Mouse (Mus musculus): ENCODE measurements around the gene Sgf29. TPM values are rescaled to one million over a fixed set of nuclear protein-coding genes. Genes with fewer than 3 reads are reported as not detected.

Sgf29 gene
- polyA plus RNA-seq, 1 experiment from 2014 or later, result 65.6 TPM

DNA sequence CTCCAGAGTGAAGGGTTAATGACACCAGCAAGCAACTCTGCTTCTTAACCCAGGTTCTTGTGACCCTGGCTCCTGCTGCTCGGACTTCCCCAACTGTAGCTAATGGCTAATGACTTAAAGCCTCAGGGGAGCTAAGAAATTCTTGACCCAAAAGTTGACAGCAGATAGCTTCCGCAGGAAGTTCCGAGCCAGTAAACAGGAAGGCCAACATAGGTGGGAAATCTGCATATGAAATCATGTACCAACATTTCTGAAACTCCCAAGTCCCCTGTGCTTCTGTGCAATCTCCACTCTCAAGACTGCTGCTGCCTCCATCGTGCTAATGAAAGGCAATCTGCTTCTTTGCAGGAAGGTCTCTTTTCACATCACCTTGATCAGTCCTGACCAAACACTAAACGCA lies 3.4 kb upstream of the Sgf29 start:
- H3K4me3 ChIP-seq, result no peak overlapping the region
- H3K27me3 ChIP-seq (replicated peaks; ENCODE audit: low read depth, poor library complexity, severe bottlenecking), result no peaks in the 10 kb centered on the region
- 50% methylated on average over 5 of the region's 5 CpGs for WGBS
- H3K36me3 ChIP-seq (replicated peaks), result no peaks in the 10 kb centered on the region
- H3K4me1 ChIP-seq, result peaks cover 24% of the 10 kb centered on the region
- no peak for DNase-seq (ENCODE audit: low spot score)
- no peak overlapping the region for H3K27ac ChIP-seq (replicated peaks)
- no peaks in the 10 kb centered on the region for H3K9me3 ChIP-seq

DNA sequence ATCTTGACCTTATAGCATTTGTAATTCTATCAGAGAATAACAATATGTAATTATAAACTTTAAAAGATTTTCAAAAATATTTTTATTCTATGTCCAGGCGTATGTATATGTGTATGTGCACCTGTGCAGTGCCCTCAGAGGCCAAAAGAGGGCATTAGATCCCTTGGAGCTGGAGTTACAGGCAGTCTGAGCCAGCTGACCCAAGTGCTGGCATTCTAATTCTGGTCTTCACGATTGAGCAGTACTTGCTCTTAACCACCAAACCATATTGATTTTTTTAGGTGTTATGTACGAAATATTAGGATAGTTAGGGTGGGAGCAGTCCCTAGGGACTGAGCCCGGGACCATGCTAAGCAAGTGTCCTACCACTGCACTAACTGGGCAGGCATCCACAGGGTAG lies 623 bp upstream of the Sgf29 start:
- peaks cover 24% of the 10 kb centered on the region for H3K4me1 ChIP-seq
- 84% methylated on average over 4 of the region's 4 CpGs for WGBS
- peak overlapping the region; percentile 65 for H3K4me3 ChIP-seq
- no peak overlapping the region for H3K27ac ChIP-seq (replicated peaks)
- H3K36me3 ChIP-seq (replicated peaks), result no peaks in the 10 kb centered on the region
- H3K9me3 ChIP-seq, result no peaks in the 10 kb centered on the region
- no peak for DNase-seq (ENCODE audit: low spot score)
- H3K27me3 ChIP-seq (replicated peaks; ENCODE audit: low read depth, poor library complexity, severe bottlenecking), result no peaks in the 10 kb centered on the region

DNA sequence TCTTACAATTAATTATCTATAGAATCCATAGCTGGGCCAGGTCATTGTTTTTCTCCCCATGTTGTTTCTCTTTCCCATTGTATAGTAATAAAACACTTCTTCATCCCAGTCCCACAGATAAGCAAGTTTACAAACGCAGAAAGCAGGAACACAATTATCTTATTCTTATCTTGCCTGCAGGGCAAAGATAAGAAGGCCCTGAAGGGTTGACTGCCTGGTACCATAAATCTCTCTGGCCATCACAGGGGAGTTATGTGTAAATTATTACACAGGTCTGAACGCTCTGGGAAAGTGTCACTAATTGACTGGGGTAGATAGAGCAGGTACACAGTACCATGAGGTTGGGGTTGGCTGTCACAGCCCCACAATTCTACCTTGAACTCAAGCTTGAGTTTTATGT lies 1.7 kb downstream of the Sgf29 start:
- WGBS, result 86% methylated on average over 2 of the region's 2 CpGs
- H3K36me3 ChIP-seq (replicated peaks), result no peaks in the 10 kb centered on the region
- H3K27me3 ChIP-seq (replicated peaks; ENCODE audit: low read depth, poor library complexity, severe bottlenecking), result no peaks in the 10 kb centered on the region
- DNase-seq (ENCODE audit: low spot score), result no peak
- no peak overlapping the region for H3K4me3 ChIP-seq
- peaks cover 15% of the 10 kb centered on the region for H3K4me1 ChIP-seq
- H3K9me3 ChIP-seq, result no peaks in the 10 kb centered on the region
- no peak overlapping the region for H3K27ac ChIP-seq (replicated peaks)

DNA sequence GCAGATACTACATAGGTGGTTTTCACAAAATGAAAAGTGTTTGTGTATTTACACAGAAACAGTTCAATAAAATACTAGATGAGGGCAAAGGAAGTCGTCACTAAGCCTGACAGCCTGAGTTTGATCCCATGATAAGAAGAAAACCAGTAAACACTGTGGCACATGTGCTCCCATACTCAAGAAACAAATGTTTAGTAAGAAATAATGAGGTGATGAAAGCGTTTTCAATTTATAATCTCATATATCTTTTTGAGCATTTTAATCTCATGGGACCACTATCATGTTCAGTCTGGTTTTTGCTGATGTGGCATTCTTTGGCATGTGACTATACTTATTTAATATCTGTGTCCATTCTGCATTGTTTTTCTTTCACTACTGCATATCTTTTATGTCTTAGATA lies 4.9 kb downstream of the Sgf29 start:
- 87% methylated on average over 2 of the region's 2 CpGs for WGBS
- no peak overlapping the region for H3K27ac ChIP-seq (replicated peaks)
- no peak for DNase-seq (ENCODE audit: low spot score)
- H3K9me3 ChIP-seq, result no peaks in the 10 kb centered on the region
- H3K4me1 ChIP-seq, result peaks cover 10% of the 10 kb centered on the region
- no peaks in the 10 kb centered on the region for H3K36me3 ChIP-seq (replicated peaks)
- H3K4me3 ChIP-seq, result no peak overlapping the region
- no peaks in the 10 kb centered on the region for H3K27me3 ChIP-seq (replicated peaks; ENCODE audit: low read depth, poor library complexity, severe bottlenecking)

DNA sequence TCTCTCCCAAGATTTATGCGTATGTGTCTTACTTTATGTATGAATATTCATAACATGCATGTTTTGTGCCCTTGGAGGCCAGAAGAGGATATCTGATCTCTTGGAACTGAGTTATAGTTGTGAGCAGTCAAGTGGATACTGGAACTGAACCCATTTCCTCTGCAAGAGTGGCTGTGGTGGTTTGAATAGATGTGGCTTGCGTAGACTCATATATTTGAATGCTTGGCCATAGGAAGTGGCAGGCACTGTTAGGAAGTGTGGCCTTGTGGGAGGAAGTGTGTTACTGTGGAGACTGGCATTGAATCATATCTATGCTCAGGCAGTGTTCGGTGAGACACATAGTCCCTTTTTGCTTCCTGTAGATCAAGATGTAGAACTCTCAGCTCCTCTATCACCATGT lies 6.6 kb downstream of the Sgf29 start:
- 0 out of 2 replicates have a peak, but pooled peaks cover under 1% of the 10 kb centered on the region for H3K36me3 ChIP-seq (replicated peaks)
- WGBS, result 92% methylated on average over 3 of the region's 3 CpGs
- DNase-seq (ENCODE audit: low spot score), result no peak
- no peak overlapping the region for H3K27ac ChIP-seq (replicated peaks)
- H3K4me3 ChIP-seq, result no peak overlapping the region
- no peaks in the 10 kb centered on the region for H3K9me3 ChIP-seq
- H3K4me1 ChIP-seq, result no peaks in the 10 kb centered on the region
- H3K27me3 ChIP-seq (replicated peaks; ENCODE audit: low read depth, poor library complexity, severe bottlenecking), result no peaks in the 10 kb centered on the region

DNA sequence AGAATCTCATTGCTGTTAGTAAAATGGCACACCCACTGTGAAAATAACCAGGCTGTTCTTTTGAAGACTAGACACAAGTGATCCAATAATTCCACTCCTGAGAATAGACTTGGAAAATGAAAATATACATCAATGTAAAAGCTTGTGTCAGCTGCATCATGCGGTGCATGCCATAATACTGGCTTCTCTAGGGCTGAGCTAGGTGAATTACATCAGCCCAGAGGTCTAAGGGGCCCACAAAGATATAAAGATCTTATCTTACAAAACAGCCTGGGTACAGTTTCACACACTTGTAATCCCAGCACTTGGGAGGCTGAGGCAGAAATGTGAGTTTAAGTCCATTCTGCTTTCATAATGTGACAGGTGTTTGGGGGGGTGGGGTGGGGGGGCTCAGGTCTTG lies 8.4 kb downstream of the Sgf29 start:
- Histone ChIP-seq H3K36me3 (replicated peaks) (peaks cover 15% of the 10 kb centered on the region), H3K4me1 (no peaks in the 10 kb centered on the region), H3K27ac (replicated peaks) (no peak overlapping the region), H3K9me3 (no peaks in the 10 kb centered on the region), H3K4me3 (no peak overlapping the region), H3K27me3 (replicated peaks; ENCODE audit: low read depth, poor library complexity, severe bottlenecking) (no peaks in the 10 kb centered on the region)
- no peak for DNase-seq (ENCODE audit: low spot score)
- WGBS, result 93% methylated on average over 1 of the region's 1 CpGs

DNA sequence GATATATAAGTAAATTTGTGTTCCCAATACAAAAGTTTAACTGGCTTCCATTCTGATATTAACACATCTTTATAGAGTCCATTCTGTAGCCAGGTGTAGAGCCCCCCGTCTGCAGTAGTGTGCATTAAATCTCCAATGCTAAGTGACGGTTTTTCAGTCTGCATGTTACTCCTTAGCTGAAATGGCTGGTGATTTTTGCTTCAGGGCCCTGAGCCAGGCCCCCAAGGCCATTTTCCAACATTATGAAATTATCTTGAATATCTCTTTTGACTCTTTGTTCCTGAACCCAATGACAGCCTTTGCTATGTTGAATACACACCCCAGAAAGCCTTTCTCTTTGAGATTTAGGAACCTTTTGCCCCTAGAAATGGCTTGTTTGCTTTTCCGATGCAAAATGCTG lies 10.7 kb downstream of the Sgf29 start:
- peaks cover 36% of the 10 kb centered on the region for H3K36me3 ChIP-seq (replicated peaks)
- WGBS, result 88% methylated on average over 3 of the region's 3 CpGs

DNA sequence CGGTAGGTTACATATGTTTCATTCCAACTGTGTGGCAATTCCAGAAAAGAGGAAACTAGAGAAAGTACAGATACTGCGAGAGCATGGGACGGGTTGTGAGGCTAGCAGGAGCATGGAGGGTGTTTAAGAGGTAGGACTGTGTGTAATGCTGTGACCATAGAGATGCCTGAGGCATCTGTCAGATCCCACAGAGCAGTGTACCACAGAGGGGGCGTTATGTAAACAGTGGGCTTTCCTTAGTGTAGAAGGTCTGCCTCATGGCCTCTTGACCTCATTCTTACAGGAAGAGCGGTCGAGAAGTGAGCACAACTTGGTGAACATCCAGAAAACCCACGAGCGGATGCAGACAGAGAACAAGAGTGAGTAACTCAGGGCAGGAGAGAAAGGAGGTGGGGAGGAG lies 14.5 kb downstream of the Sgf29 start:
- Histone ChIP-seq H3K4me3 (no peak overlapping the region), H3K36me3 (replicated peaks) (peaks cover 64% of the 10 kb centered on the region), H3K4me1 (0 out of 2 replicates have a peak, but pooled peaks cover 3% of the 10 kb centered on the region), H3K9me3 (no peaks in the 10 kb centered on the region), H3K27me3 (replicated peaks; ENCODE audit: low read depth, poor library complexity, severe bottlenecking) (no peaks in the 10 kb centered on the region), H3K27ac (replicated peaks) (no peak overlapping the region)
- DNase-seq (ENCODE audit: low spot score), result no peak
- WGBS, result 64% methylated on average over 8 of the region's 8 CpGs

More for the DNA sequence above, 10.7 kb downstream of the Sgf29 start:
- Histone ChIP-seq H3K27ac (replicated peaks) (no peak overlapping the region), H3K4me1 (0 out of 2 replicates have a peak, but pooled peaks cover 3% of the 10 kb centered on the region), H3K27me3 (replicated peaks; ENCODE audit: low read depth, poor library complexity, severe bottlenecking) (no peaks in the 10 kb centered on the region), H3K9me3 (no peaks in the 10 kb centered on the region), H3K4me3 (no peak overlapping the region)
- no peak for DNase-seq (ENCODE audit: low spot score)

DNA sequence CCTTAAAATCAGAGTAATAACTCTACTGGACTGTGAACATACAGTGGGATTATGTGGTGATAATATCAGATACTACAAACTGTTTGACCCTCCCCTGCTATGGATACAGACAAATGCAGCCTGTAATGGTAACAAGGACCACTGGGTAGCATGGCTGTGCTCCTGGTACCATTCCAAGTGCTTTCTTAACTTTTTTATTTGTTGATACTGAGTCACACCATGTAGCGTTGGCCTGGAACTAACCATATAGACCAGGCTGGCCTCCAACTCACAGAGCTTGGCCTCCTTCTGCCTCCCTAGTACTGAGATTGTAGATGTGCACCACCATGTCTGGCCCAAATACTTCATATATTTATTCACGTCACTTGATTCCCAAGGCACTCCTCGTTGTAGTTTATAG lies 16.2 kb downstream of the Sgf29 start:
- Histone ChIP-seq H3K4me3 (no peak overlapping the region), H3K27me3 (replicated peaks; ENCODE audit: low read depth, poor library complexity, severe bottlenecking) (no peaks in the 10 kb centered on the region), H3K27ac (replicated peaks) (no peak overlapping the region), H3K36me3 (replicated peaks) (peaks cover 77% of the 10 kb centered on the region), H3K4me1 (0 out of 2 replicates have a peak, but pooled peaks cover 3% of the 10 kb centered on the region), H3K9me3 (no peaks in the 10 kb centered on the region)
- no peak for DNase-seq (ENCODE audit: low spot score)
- 94% methylated on average over 3 of the region's 3 CpGs for WGBS

DNA sequence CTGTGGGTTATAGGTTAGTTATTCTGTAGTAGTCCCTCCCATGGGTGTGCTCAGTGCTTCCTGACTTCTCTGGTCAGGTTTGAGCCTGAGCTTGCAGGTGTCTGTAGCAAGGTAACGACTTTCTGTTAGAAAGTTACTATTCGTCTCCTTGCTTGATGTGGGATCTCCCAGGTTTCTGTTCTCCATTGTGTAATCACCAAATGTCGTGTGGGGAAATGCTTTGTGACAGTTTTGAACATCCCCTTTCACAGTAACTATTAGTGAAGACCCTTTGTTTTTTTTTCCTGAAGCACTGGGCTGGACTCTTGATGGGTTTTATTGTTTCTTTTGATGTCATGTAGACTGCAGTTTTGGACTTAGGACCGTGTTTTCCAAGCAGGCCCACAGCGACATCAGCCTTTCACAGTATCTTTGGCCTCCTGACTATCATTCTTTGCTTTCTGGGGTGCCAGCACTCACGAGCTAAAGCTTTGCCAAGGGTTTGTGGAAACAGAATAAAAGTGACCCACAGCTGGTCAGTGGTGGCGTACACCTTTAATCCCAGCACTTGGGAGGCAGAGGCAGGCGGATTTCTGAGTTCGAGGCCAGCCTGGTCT lies 18.5 kb downstream of the Sgf29 start:
- Histone ChIP-seq H3K4me3 (no peak overlapping the region), H3K27me3 (replicated peaks; ENCODE audit: low read depth, poor library complexity, severe bottlenecking) (no peaks in the 10 kb centered on the region), H3K4me1 (0 out of 2 replicates have a peak, but pooled peaks cover 3% of the 10 kb centered on the region), H3K9me3 (no peaks in the 10 kb centered on the region), H3K36me3 (replicated peaks) (peaks cover 85% of the 10 kb centered on the region), H3K27ac (replicated peaks) (no peak overlapping the region)
- no peak for DNase-seq (ENCODE audit: low spot score)
- WGBS, result 89% methylated on average over 9 of the region's 9 CpGs

DNA sequence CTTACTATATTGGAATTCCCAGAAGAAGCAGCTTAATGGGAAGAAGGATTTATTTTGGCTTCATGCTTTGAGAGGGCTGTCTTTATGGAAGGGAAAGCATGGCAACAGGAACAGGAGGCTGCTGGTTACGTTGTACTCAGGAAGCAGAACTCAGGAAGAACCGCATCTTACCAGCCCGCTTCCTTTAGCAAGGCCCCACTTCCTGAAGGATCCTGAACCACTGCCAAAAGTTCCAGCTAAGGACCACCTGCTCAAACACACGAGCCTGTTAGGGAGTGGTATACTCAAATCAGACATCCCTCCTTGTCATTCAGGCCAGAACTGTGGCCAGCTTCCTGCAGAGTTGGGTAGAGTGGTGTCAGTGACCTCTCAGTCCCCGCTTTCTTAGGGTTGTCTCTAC lies 19.3 kb downstream of the Sgf29 start:
- DNase-seq (ENCODE audit: low spot score), result no peak
- Histone ChIP-seq H3K9me3 (no peaks in the 10 kb centered on the region), H3K4me3 (no peak overlapping the region), H3K4me1 (0 out of 2 replicates have a peak, but pooled peaks cover 3% of the 10 kb centered on the region), H3K27me3 (replicated peaks; ENCODE audit: low read depth, poor library complexity, severe bottlenecking) (no peaks in the 10 kb centered on the region), H3K27ac (replicated peaks) (no peak overlapping the region), H3K36me3 (replicated peaks) (peaks cover 87% of the 10 kb centered on the region)
- 86% methylated on average over 5 of the region's 5 CpGs for WGBS

DNA sequence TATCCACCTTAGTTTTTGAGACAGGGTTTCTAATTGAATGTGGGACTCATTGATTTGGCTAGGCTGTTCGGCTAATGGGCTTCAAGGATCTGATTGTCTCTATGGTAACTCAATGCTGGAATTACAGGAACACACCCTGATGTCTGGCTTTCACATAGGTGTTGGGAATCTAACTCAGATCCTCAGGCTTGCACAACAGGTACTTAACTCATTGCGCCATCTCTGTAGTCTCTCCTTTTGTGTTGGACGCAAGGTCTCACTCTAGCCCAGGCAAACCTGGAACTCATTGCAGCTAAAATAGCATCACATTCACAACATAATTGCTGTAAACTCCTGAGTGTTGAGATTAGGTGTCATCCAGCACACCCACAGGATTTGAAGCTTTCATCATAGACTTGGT lies 21.0 kb downstream of the Sgf29 start:
- H3K9me3 ChIP-seq, result no peaks in the 10 kb centered on the region
- H3K4me1 ChIP-seq, result no peaks in the 10 kb centered on the region
- H3K27me3 ChIP-seq (replicated peaks; ENCODE audit: low read depth, poor library complexity, severe bottlenecking), result no peaks in the 10 kb centered on the region
- no peak for DNase-seq (ENCODE audit: low spot score)
- H3K36me3 ChIP-seq (replicated peaks), result peaks cover 85% of the 10 kb centered on the region
- whole genome bisulfite sequencing, result 95% methylated on average over 3 of the region's 3 CpGs
- no peak overlapping the region for H3K4me3 ChIP-seq
- H3K27ac ChIP-seq (replicated peaks), result no peak overlapping the region

DNA sequence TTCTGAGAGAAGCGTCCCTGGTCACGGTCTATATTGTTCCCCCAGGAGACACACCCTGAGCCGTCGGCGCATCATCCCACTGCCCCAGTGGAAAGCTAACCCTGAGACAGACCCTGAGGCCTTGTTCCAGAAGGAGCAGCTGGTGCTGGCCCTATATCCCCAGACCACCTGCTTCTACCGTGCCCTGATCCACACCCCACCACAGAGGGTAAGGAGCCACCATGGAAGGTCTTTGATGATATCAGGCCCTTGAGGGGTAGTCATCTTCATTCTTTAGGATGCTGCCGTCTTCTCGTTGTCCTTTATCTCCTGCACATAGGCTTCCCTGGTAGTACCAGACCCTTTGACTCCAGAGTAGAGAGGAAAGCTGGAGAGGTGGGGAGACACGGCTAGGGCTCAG lies 23.0 kb downstream of the Sgf29 start:
- Histone ChIP-seq H3K27ac (replicated peaks) (no peak overlapping the region), H3K9me3 (no peaks in the 10 kb centered on the region), H3K27me3 (replicated peaks; ENCODE audit: low read depth, poor library complexity, severe bottlenecking) (no peaks in the 10 kb centered on the region), H3K4me3 (no peak overlapping the region), H3K4me1 (no peaks in the 10 kb centered on the region), H3K36me3 (replicated peaks) (peaks cover 84% of the 10 kb centered on the region)
- WGBS, result 92% methylated on average over 9 of the region's 9 CpGs
- no peak for DNase-seq (ENCODE audit: low spot score)

Data from embryonic facial prominence, embryonic 10.5 days (tissue).